Mouse (Mus musculus) midbrain, embryonic 12.5 days (tissue): ENCODE data around the gene Tppp2. TPM values are rescaled to one million over a fixed set of nuclear protein-coding genes. Genes with fewer than 3 reads are reported as not detected.

ENCODE experiments used
- ATAC-seq: fragments of 200-750 bp; cut with Nextera tagmentation; 2 replicates; pipeline ENCODE4 v1.8.0; 2017; ENCODE audit warnings: low read depth, moderate TSS enrichment, moderate library complexity; ENCODE audit not compliant: low FRiP score
- H3K27ac ChIP-seq: fragments of 300-500 bp; sonication (generic); replicated peaks from 2 replicates; pipeline ENCODE4 v1.5.1; 2016; ENCODE audit warnings: mild to moderate bottlenecking
- H3K27me3 ChIP-seq: fragments of 300-500 bp; sonication (generic); 2 replicates; pipeline ENCODE4 v1.6.1; 2016; ENCODE audit warnings: mild to moderate bottlenecking
- H3K36me3 ChIP-seq: fragments of 300-500 bp; sonication (generic); 2 replicates; pipeline ENCODE4 v1.6.1; 2016
- H3K4me1 ChIP-seq: fragments of 300-500 bp; sonication (generic); 2 replicates; pipeline ENCODE4 v1.6.1; 2016
- H3K4me2 ChIP-seq: fragments of 300-500 bp; sonication (generic); replicated peaks from 2 replicates; pipeline ENCODE4 v1.6.1; 2016; ENCODE audit warnings: mild to moderate bottlenecking, moderate library complexity
- H3K4me3 ChIP-seq: fragments of 300-500 bp; sonication (generic); 2 replicates; pipeline ENCODE4 v1.5.1; 2016; ENCODE audit warnings: mild to moderate bottlenecking
- H3K9ac ChIP-seq: fragments of 300-500 bp; sonication (generic); replicated peaks from 2 replicates; pipeline ENCODE4 v1.6.1; 2016; ENCODE audit warnings: mild to moderate bottlenecking, moderate library complexity
- H3K9me3 ChIP-seq: fragments of 300-500 bp; sonication (generic); 2 replicates; pipeline ENCODE4 v1.6.1; 2016; ENCODE audit warnings: mild to moderate bottlenecking
- WGBS: fragments of 180-500 bp; shearing (Covaris S2); methylation state at CpG from one replicate; pipeline ENCODE4 v1.1.7; 2016; 5-methylcytosine and 5-hydroxymethylcytosine counted together
- polyA plus RNA-seq: library from polyadenylated mRNA; unstranded; fragments of >200 nt; fragmentation: Nextera tagmentation; extraction: Ambion mirVana; gene quantifications from 2 replicates; pipeline ENCODE4 v1.2.1, GENCODE M21; 2016

The Tppp2 gene
- polyA plus RNA-seq, 1 experiment from 2014 or later, result not detected

- no peak for ATAC-seq
- Histone ChIP-seq H3K9me3 (no peaks in the 10 kb centered on the region), H3K27ac (no peak overlapping the region), H3K36me3 (peaks cover 52% of the 10 kb centered on the region), H3K27me3 (no peaks in the 10 kb centered on the region), H3K4me3 (no peak overlapping the region), H3K9ac (no peak overlapping the region), H3K4me1 (no peaks in the 10 kb centered on the region), H3K4me2 (no peak overlapping the region)
- 66% methylated on average over 3 of the region's 3 CpGs for WGBS
These were observed 24.4 kb upstream of the Tppp2 start for GRCm38 (mm10) chr14:51893809-51894208.

DNA sequence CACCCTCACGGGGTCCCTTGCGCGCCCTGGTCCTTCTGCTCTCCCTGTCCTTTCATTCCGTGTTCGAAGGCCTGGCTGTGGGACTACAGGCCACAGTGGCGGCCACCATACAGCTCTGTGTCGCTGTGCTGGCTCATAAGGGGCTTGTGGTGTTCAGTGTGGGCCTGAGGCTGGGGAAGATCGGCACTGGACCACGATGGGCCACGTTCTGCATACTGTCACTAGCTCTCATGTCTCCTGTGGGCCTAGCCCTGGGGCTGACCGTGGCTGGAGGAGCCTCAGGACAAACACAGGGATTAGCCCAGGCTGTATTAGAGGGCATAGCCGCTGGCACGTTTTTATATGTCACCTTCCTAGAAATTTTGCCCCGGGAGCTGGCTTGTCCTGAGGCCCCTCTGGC lies 23.2 kb upstream of the Tppp2 start:
- H3K4me2 ChIP-seq, result no peak overlapping the region
- no peak overlapping the region for H3K27ac ChIP-seq
- no peaks in the 10 kb centered on the region for H3K27me3 ChIP-seq
- WGBS, result 77% methylated on average over 14 of the region's 14 CpGs
- peaks cover 40% of the 10 kb centered on the region for H3K36me3 ChIP-seq
- H3K4me3 ChIP-seq, result no peak overlapping the region
- H3K9ac ChIP-seq, result no peak overlapping the region
- ATAC-seq, result no peak
- H3K4me1 ChIP-seq, result no peaks in the 10 kb centered on the region
- no peaks in the 10 kb centered on the region for H3K9me3 ChIP-seq

DNA sequence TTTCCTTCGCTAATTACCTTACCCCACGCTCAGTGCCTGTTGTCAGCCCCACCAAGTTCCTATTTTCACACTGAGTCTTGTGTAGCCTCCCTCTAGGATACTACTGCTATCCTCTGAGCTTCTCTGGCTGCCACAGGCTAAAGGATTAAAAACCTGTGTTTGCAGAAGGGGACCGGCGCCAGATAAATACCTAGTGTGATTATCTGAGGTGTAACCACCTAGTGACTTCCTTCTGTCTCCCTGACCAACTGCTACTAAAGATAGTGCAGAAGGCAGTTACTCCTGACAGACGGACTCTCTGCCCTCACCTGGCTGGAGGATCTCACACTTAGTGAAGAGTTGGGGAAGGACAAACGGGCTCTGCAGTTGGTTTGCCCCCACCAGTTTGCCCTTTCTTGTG lies 22.2 kb upstream of the Tppp2 start:
- Histone ChIP-seq H3K9me3 (no peaks in the 10 kb centered on the region), H3K27ac (no peak overlapping the region), H3K9ac (no peak overlapping the region), H3K36me3 (peaks cover 31% of the 10 kb centered on the region), H3K27me3 (no peaks in the 10 kb centered on the region), H3K4me2 (no peak overlapping the region), H3K4me1 (no peaks in the 10 kb centered on the region), H3K4me3 (no peak overlapping the region)
- 81% methylated on average over 6 of the region's 6 CpGs for WGBS
- ATAC-seq, result no peak

DNA sequence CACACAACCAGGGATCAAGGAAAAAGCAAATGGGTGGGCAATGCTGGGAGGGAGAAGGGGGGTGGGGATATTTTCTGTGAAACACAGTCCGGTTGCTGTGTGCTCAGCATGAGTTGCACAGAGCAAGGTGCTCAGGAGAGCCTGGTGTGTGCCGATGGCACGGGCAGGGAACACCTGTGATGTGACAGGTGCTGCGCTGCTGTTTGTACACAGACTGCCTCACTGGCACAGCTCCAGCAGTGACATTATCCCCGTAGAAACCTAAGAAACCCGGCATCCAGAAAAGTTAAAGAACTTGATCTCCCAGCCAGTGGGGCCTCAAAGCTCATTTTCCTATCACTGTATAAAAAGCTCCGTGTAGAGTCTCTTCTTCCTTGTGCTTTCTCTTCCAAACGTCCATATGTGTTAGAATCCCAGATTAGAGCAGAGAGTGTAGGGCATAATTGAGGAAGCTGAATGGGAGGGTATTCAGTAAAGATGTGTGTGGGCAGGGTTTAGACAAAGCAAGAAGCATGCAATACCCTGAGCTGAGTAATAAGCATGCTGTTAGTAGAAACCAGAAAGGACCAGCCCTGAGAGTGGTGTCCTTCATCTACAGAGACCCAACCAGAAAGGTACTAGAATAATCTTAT lies 21.6 kb upstream of the Tppp2 start:
- Histone ChIP-seq H3K9me3 (no peaks in the 10 kb centered on the region), H3K27me3 (no peaks in the 10 kb centered on the region), H3K4me3 (no peak overlapping the region), H3K27ac (no peak overlapping the region), H3K36me3 (peaks cover 24% of the 10 kb centered on the region), H3K4me1 (no peaks in the 10 kb centered on the region), H3K4me2 (no peak overlapping the region), H3K9ac (no peak overlapping the region)
- no peak for ATAC-seq
- 82% methylated on average over 8 of the region's 8 CpGs for WGBS

DNA sequence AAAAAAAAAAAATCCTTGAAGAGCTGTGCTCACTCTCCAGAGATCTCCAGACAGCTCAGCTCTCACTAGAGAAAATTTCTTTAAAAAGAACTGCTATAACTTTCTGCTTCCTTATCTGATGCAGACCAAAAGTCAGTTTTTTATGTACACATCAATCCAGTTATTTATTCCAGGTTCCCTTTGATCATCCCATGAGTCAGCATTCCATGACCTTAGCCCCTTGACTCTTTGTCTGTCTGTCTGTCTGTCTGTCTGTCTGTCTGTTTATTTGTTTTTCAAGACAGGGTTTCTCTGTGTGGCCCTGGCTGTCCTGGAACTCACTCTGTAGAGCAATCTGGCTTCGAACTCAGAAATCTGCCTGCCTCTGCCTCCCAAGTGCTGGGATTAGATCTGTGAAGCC lies 18.9 kb upstream of the Tppp2 start:
- Histone ChIP-seq H3K9ac (no peak overlapping the region), H3K4me3 (no peak overlapping the region)
- WGBS, result 94% methylated on average over 1 of the region's 1 CpGs

GRCm38 (mm10) chr14:51902806-51903710 lies 15.2 kb upstream of the Tppp2 start:
- Histone ChIP-seq H3K27ac (no peak overlapping the region), H3K9ac (no peak overlapping the region), H3K27me3 (0 out of 2 replicates have a peak, but pooled peaks cover 3% of the 10 kb centered on the region), H3K36me3 (no peaks in the 10 kb centered on the region), H3K4me1 (no peaks in the 10 kb centered on the region), H3K4me2 (no peak overlapping the region), H3K9me3 (no peaks in the 10 kb centered on the region), H3K4me3 (no peak overlapping the region)
- peak; percentile 72 for ATAC-seq
- 61% methylated on average over 9 of the region's 9 CpGs for WGBS

More for the DNA sequence above, 18.9 kb upstream of the Tppp2 start:
- peaks cover 8% of the 10 kb centered on the region; the same call in 1 of the 2 replicates for H3K36me3 ChIP-seq
- H3K9me3 ChIP-seq, result no peaks in the 10 kb centered on the region
- H3K4me1 ChIP-seq, result no peaks in the 10 kb centered on the region
- H3K27me3 ChIP-seq, result no peaks in the 10 kb centered on the region
- ATAC-seq, result no peak
- no peak overlapping the region for H3K4me2 ChIP-seq
- no peak overlapping the region for H3K27ac ChIP-seq

- 91% methylated on average over 9 of the region's 9 CpGs for WGBS
- H3K9ac ChIP-seq, result no peak overlapping the region
- no peak overlapping the region for H3K4me3 ChIP-seq
- H3K9me3 ChIP-seq, result no peaks in the 10 kb centered on the region
- 0 out of 2 replicates have a peak, but pooled peaks cover 3% of the 10 kb centered on the region for H3K27me3 ChIP-seq
- H3K36me3 ChIP-seq, result no peaks in the 10 kb centered on the region
- H3K27ac ChIP-seq, result no peak overlapping the region
- ATAC-seq, result 0 out of 2 replicates have a peak, but pooled peaks have one; percentile 17
- no peak overlapping the region for H3K4me2 ChIP-seq
- no peaks in the 10 kb centered on the region for H3K4me1 ChIP-seq
These were observed 14.4 kb upstream of the Tppp2 start for GRCm38 (mm10) chr14:51903782-51904181.

GRCm38 (mm10) chr14:51904706-51905105 lies 13.5 kb upstream of the Tppp2 start:
- 75% methylated on average over 7 of the region's 7 CpGs for WGBS
- H3K27ac ChIP-seq, result no peak overlapping the region
- no peak overlapping the region for H3K4me3 ChIP-seq
- ATAC-seq, result no peak
- no peak overlapping the region for H3K9ac ChIP-seq
- no peaks in the 10 kb centered on the region for H3K4me1 ChIP-seq
- no peaks in the 10 kb centered on the region for H3K36me3 ChIP-seq
- 0 out of 2 replicates have a peak, but pooled peaks cover 3% of the 10 kb centered on the region for H3K27me3 ChIP-seq
- H3K9me3 ChIP-seq, result no peaks in the 10 kb centered on the region
- no peak overlapping the region for H3K4me2 ChIP-seq

- 96% methylated on average over 11 of the region's 11 CpGs for WGBS
- no peak overlapping the region for H3K9ac ChIP-seq
These were observed 12.1 kb upstream of the Tppp2 start for GRCm38 (mm10) chr14:51906102-51906501.

DNA sequence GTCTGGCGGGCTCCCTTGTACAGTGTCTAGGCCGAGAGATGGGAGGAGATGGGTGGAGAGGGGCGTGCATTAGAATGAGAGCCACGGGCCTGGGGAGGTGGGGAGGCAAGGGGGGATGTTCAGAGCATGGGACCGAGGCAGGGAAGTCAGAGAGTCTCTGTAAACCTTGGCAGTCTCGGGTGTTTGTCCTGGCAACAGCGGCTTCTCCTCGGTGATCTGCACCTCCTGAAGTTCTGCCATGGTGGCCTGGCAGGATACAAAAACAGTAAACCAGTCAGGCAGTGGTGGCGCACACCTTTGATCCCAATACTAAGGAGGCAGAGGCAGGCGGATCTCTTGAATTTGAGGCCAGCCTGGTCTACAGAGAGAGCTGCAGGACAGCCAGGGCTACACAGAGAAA lies 6.9 kb upstream of the Tppp2 start:
- no peak for ATAC-seq
- Histone ChIP-seq H3K27ac (no peak overlapping the region), H3K4me1 (peaks cover 25% of the 10 kb centered on the region), H3K27me3 (peaks cover 46% of the 10 kb centered on the region), H3K9me3 (no peaks in the 10 kb centered on the region), H3K4me2 (no peak overlapping the region), H3K36me3 (no peaks in the 10 kb centered on the region), H3K9ac (no peak overlapping the region), H3K4me3 (no peak overlapping the region)
- 92% methylated on average over 10 of the region's 10 CpGs for WGBS

More at GRCm38 (mm10) chr14:51906102-51906501, 12.1 kb upstream of the Tppp2 start:
- Histone ChIP-seq H3K4me1 (no peaks in the 10 kb centered on the region), H3K27ac (no peak overlapping the region), H3K9me3 (no peaks in the 10 kb centered on the region), H3K4me3 (no peak overlapping the region), H3K4me2 (no peak overlapping the region), H3K36me3 (no peaks in the 10 kb centered on the region), H3K27me3 (peaks cover 11% of the 10 kb centered on the region; the same call in 1 of the 2 replicates)
- no peak for ATAC-seq

- peak overlapping the region; percentile 100 for H3K4me2 ChIP-seq
- no peaks in the 10 kb centered on the region for H3K9me3 ChIP-seq
- WGBS, result 12% methylated on average over 14 of the region's 14 CpGs
- ATAC-seq, result peak; percentile 28
- H3K9ac ChIP-seq, result peak overlapping the region; percentile 60; the same call in 1 of the 2 replicates
- peaks cover 44% of the 10 kb centered on the region for H3K27me3 ChIP-seq
- H3K27ac ChIP-seq, result no peak overlapping the region
- H3K4me1 ChIP-seq, result peaks cover 25% of the 10 kb centered on the region
- H3K4me3 ChIP-seq, result peak overlapping the region; percentile 63
- no peaks in the 10 kb centered on the region for H3K36me3 ChIP-seq
These were observed 5.7 kb upstream of the Tppp2 start for GRCm38 (mm10) chr14:51912391-51913061.
